Mouse (Mus musculus) ovary, postnatal 36 days (tissue): ENCODE results near the gene Sipa1.
A peak's percentile ranks its signal among the peaks of the same experiment; 100 is the strongest.
"Not testable (repeated sequence)": the region's sequence is repeated elsewhere in the genome, so short reads cannot be mapped to it uniquely, and the experiment has no call there.

ENCODE experiments used
- DNase-seq: peaks from one replicate; pipeline ENCODE4 v3.0.0; 2022; ENCODE audit warnings: low spot score, mixed read lengths

Gene Sipa1

GRCm38 (mm10) chr19:5662981-5663913, at the start of gene Sipa1:
Gene Sipa1 (minus strand): TSS chr19:5663707.
- peak; percentile 94 for DNase-seq

- DNase-seq = no peak
Observed at GRCm38 (mm10) chr19:5713255-5713654, 49.7 kb upstream of the Sipa1 start.

- no peak for DNase-seq
Observed at GRCm38 (mm10) chr19:5711907-5712460, 48.5 kb upstream of the Sipa1 start.

DNA sequence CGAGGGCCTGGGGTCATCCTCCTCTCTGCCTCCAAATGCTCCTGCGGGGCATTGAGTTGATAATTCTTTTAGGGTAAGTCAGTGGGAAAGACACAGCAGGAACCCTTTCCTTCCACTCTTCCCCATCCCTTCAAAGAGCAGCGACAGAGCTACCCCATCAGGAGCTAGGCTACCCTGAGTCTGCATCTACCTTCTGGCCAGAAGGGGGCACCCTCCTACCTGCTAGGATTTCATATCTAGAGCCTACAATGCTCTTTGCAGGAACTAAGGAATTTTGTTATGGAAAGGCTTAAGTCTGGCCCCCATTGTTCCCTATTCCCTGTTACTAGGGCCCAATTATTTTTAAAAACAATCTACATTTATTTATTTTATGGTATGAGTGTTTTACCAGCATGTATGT, 47.7 kb upstream of the Sipa1 start:
- DNase-seq = peak; percentile 63

DNA sequence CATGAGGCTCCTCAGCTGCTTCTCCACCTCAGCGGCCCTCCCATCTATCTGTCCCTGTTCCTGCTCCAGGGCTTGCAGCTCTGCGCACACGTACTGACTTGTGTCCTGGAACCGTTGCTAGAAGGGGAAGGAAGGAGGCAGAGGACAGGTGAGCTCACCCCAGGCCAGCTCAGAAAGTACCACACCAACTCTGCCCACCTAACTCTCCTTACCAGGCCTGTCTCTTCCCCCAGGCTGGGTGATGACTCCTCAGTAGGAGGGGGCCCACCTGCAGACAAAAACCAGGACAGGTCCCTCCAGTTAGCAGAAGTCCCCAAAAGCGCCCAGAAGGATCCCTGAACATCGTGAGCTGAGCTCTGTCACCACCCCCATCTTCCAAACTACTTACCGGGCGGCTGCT, 47.1 kb upstream of the Sipa1 start:
- DNase-seq = no peak

- DNase-seq = no peak
Observed at GRCm38 (mm10) chr19:5710068-5710467, 46.6 kb upstream of the Sipa1 start.

- DNase-seq = no peak
Observed at GRCm38 (mm10) chr19:5704801-5705571, 41.5 kb upstream of the Sipa1 start.

GRCm38 (mm10) chr19:5704163-5704800, 40.8 kb upstream of the Sipa1 start, which contains the start of gene Kcnk7:
Gene Kcnk7 (plus strand): TSS chr19:5704367.
- no peak for DNase-seq

DNA sequence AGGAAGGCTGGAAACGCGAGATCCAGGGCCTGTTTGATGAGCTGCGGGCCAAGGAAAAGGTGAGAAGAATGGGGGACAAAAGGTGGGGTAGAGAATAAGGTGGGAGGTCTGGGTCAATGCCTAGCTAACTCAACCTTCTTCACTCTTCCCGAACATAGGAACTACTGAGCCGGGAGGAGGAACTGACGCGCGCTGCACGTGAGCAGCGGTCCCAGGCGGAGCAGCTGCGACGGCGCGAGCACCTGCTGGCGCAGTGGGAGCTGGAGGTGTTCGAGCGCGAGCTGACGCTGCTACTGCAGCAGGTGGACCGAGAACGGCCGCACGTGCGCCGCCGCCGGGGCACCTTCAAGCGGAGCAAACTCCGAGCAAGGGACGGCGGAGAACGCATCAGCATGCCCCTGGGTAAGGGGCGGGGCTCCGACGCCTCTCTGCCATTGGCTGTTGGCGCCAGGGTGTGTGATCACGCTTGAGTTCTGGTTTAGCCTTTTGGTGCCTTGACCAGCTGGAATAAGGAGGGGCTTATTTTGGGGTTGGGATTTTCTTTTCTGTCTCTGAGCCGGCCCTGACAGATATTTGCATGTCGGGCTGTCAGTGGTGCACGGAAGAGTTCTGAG, 32.4 kb upstream of the Sipa1 start:
- no peak for DNase-seq

- DNase-seq = no peak
Observed at GRCm38 (mm10) chr19:5693801-5694200, 30.3 kb upstream of the Sipa1 start.

DNA sequence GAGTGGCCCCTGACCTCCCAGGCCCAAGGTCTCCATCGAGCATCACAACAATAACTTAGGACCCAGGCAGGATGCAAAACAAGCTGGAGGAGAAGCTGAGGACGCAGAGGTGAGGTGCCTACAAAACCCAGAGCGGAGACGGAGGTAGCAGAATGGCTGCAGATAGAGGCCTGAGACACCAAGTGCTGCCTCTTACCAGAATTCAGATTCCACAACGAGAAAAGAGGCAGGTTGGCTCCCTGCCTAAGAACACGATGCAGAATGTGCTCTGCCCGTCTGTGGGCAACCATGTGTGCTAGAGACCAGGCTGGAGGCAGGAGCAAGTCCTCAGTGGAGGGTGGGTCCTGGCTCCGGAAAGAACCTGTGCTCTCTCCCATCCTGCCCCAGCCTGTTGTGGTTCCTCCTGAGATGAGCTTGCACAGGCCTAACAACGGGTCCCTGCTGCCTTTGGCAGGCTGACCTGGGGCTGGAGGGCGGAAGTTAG, 29.4 kb upstream of the Sipa1 start:
- DNase-seq = no peak

GRCm38 (mm10) chr19:5692086-5692912, 28.8 kb upstream of the Sipa1 start:
- peak; percentile 45 for DNase-seq

- DNase-seq = no peak
Observed at GRCm38 (mm10) chr19:5691601-5692000, 28.1 kb upstream of the Sipa1 start.

- no peak for DNase-seq
Observed at GRCm38 (mm10) chr19:5690343-5690735, 26.8 kb upstream of the Sipa1 start.

DNA sequence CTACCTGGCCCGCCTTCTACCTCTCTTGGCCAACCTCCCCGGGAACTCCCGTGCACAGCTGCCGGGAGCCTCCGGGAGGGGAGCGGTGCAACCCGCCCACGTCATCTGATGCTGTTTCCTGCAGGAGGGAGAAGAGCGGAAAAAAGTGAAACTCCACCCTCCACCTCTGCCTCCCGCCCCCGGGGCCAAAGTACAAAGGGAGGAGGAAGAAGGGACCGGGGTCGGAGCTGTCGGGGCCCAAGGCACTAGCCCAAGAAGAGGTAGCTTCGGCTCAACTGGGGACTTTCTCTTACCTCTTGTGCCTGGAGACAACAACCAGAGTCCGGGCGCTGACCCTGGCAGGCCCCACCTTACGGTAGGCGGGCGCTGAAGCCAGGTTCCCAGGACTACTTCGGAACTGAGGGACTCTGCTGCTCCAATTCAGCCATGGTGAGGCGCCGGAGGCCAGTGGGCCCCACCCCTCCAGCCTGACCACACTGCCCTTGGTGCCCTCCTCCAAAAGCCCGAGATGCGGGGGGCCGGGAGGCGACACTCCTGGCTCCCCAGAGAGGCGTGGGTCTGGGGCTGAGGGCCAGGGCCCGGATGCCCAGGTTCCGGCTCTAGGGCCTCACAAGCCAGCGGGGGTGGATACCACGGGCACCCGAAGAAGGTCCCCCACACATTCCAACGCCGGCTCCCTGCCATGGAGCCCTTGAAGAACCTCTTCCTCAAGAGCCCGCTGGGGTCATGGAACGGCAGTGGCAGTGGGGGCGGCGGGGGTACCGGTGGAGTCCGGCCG, 26.2 kb upstream of the Sipa1 start:
- peak; percentile 86 for DNase-seq

DNA sequence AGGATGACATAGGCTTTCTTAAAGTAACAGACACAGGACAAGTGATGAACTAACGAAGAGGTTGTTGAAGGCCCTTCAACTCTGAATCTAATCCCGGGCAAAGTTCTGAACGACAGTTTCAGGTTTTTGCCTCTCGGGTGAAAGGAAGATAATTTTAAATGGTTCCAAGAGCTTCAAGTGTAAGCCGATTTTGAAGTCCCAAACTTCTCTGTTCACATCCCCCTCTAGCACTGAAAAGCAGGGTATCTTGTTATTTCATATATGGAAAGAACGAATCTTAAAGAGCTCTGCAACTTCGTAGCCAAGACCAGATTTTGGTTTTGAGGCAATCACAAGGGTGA, 25.6 kb upstream of the Sipa1 start:
- DNase-seq = no peak

- peak; percentile 97 for DNase-seq
Observed at GRCm38 (mm10) chr19:5688200-5689087, 24.9 kb upstream of the Sipa1 start, which contains the start of the genes Map3k11 and Pcnx3. Gene Map3k11 (plus strand): TSS chr19:5688742. Gene Pcnx3 (minus strand): TSS chr19:5688908.

GRCm38 (mm10) chr19:5687738-5688137, 24.2 kb upstream of the Sipa1 start:
- DNase-seq = no peak

DNA sequence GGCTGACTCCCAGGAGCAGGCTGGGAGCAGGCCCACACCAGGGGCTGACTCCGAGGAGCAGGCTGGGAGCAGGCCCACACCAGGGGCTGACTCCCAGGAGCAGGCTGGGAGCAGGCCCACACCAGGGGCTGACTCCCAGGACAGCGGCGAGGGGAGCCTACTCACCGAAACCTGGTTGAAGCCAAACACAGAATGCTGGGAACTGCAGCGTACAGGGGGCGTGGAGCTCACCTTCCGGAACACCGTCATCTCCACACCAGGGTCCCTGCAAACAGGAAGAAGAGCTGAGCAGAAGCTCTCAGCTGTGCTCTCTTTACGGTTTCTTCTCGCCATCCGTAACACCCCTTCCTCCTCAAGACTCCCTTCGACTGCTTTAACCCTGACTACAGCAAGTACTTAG, 23.4 kb upstream of the Sipa1 start:
- not testable (repeated sequence) for DNase-seq
